Mouse (Mus musculus) kidney, postnatal 0 days (tissue): Measurements from ENCODE around the gene Gm49383. TPM values are rescaled to one million over a fixed set of nuclear protein-coding genes. Genes with fewer than 3 reads are reported as not detected.

Experiments
- ATAC-seq: fragments of 200-750 bp; cut with Nextera tagmentation; replicated peaks from 2 replicates; pipeline ENCODE4 v1.8.0; 2017; ENCODE audit warnings: low read depth, moderate number of reproducible peaks, moderate TSS enrichment, moderate library complexity; ENCODE audit not compliant: low FRiP score
- DNase-seq: peaks from one replicate; pipeline ENCODE4 v3.0.0-alpha.2; 2016; ENCODE audit warnings: low spot score
- H3K27ac ChIP-seq: fragments of 300-500 bp; sonication (generic); 2 replicates; pipeline ENCODE4 v1.5.1; 2014; ENCODE audit warnings: mild to moderate bottlenecking
- H3K27me3 ChIP-seq: fragments of 300-500 bp; sonication (generic); 2 replicates; pipeline ENCODE4 v1.6.1; 2014; ENCODE audit warnings: low read length, mixed read lengths; ENCODE audit not compliant: insufficient read depth
- H3K36me3 ChIP-seq: fragments of 300-500 bp; sonication (generic); 2 replicates; pipeline ENCODE4 v1.6.1; 2014; ENCODE audit warnings: low read length, mixed read lengths; ENCODE audit not compliant: insufficient read depth
- H3K4me1 ChIP-seq: fragments of 300-500 bp; sonication (generic); replicated peaks from 2 replicates; pipeline ENCODE4 v1.6.1; 2014; ENCODE audit warnings: antibody characterized with exemption, low read length, mixed read lengths; ENCODE audit not compliant: insufficient read depth
- H3K4me2 ChIP-seq: fragments of 300-500 bp; sonication (generic); 2 replicates; pipeline ENCODE4 v1.6.1; 2014; ENCODE audit warnings: mild to moderate bottlenecking, low read length, moderate library complexity, mixed read lengths
- H3K4me3 ChIP-seq: fragments of 300-500 bp; sonication (generic); replicated peaks from 2 replicates; pipeline ENCODE4 v1.5.1; 2014; ENCODE audit warnings: low read depth, low read length
- H3K9ac ChIP-seq: fragments of 300-500 bp; sonication (generic); 2 replicates; pipeline ENCODE4 v1.6.1; 2014; ENCODE audit warnings: low read depth, low read length
- H3K9me3 ChIP-seq: fragments of 300-500 bp; sonication (generic); replicated peaks from 2 replicates; pipeline ENCODE4 v1.6.1; 2016; ENCODE audit warnings: low read length, inconsistent platforms, mixed read lengths
- CTCF ChIP-seq: IDR thresholded peaks from 2 replicates; pipeline ENCODE4 v1.5.1; 2016; ENCODE audit warnings: antibody characterized with exemption, low read depth, mild to moderate bottlenecking, moderate library complexity
- whole genome bisulfite sequencing: fragments of 180-500 bp; shearing (Covaris S2); extraction: QIAGEN DNeasy Blood & Tissue Kit; methylation state at CpG from one replicate; pipeline ENCODE4 v1.1.7; 2014; 5-methylcytosine and 5-hydroxymethylcytosine counted together
- polyA plus RNA-seq: library from polyadenylated mRNA; unstranded; fragments of >200 nt; fragmentation: Nextera tagmentation; extraction: Ambion mirVana; gene quantifications from 2 replicates; pipeline ENCODE4 v1.2.1, GENCODE M21; 2015

The Gm49383 gene
- polyA plus RNA-seq, 1 experiment from 2014 or later = 15.2 TPM

DNA sequence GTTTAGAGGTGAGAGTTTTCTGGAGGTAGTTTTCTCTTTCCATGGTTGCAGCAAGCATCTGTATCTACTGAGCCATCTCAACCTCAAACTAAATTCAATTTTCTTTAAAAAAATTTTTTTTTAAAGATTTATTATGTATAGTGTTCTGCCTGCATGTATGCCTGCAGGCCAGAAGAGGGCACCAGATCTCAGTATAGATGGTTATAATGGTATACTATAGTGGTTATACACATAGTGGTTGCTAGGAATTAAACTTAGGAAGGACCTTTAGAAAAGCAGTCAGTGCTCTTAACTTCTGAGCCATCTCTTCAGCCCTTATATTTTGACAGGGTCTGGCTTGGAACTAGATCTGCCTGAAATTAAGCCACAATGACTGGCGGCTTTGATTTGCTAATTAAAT, 6.4 kb downstream of the Gm49383 start:
- Histone ChIP-seq H3K4me1 (peaks cover 3% of the 10 kb centered on the region; the same call in 1 of the 2 replicates), H3K27ac (no peak overlapping the region), H3K9me3 (no peaks in the 10 kb centered on the region), H3K4me3 (no peak overlapping the region), H3K4me2 (no peak overlapping the region), H3K9ac (no peak overlapping the region), H3K27me3 (no peaks in the 10 kb centered on the region), H3K36me3 (0 out of 2 replicates have a peak, but pooled peaks cover 8% of the 10 kb centered on the region)
- ATAC-seq = 0 out of 2 replicates have a peak, but pooled peaks have one; percentile 49
- WGBS = 100% methylated on average over 1 of the region's 1 CpGs
- DNase-seq = peak; percentile 46
- TF ChIP-seq CTCF = peak; percentile 66

DNA sequence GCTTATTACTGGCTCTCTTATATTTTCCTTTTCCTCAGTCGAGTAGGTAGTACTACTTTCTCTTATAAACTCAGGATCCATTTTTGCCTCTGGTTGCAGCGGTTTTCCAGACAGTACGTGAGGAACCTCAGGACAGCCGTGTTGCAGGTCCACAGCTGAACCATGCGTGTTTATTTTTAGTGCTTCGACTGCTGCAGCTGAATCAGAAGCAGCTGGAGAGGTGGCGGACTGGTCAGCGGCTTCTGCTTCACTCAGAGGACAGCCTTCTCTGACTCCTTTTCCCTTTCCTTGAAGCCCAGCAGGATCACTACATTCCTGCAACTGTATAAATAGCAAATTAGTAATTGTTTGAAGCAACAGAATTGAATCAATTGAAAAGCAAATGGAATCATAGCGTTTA, 6.8 kb downstream of the Gm49383 start:
- Histone ChIP-seq H3K9ac (no peak overlapping the region), H3K27ac (no peak overlapping the region), H3K4me2 (no peak overlapping the region), H3K27me3 (no peaks in the 10 kb centered on the region), H3K36me3 (0 out of 2 replicates have a peak, but pooled peaks cover 8% of the 10 kb centered on the region), H3K9me3 (no peaks in the 10 kb centered on the region), H3K4me1 (peaks cover 7% of the 10 kb centered on the region; the same call in 1 of the 2 replicates), H3K4me3 (no peak overlapping the region)
- DNase-seq = no peak
- WGBS = 94% methylated on average over 9 of the region's 9 CpGs
- ATAC-seq = no peak
- TF ChIP-seq CTCF = no peak

DNA sequence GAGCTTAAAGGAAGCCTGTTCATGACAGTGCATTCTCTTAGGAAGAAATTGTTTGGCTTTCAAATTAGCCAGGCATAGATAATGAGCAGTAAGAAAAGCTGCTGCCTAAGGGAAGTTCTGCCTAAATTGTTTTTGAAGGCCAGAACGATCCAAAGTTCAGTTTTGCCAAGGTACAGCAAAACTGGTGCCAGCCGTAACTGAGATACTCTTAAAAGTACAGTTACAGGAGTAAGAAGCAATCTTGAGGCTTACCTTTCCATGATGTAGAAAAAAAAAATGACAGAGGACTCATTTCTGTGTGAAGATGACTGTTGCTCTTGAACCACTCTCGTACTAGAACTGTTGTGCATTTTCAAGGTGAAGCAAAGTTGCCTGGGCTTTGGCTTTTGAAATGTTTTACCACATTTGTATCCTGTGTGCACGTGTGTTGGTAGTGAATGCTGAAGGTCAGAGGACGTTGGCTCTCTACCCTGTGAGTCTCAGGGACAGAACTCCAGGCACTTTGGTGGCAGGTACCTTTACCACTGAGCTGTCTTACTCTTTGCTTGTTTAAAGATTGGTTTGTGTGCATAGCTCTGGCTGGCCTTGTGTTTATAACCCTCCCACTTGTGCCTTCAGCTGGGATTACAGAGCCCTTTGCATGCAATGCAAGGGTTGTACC, 10.0 kb downstream of the Gm49383 start:
- Histone ChIP-seq H3K27ac (peak overlapping the region; percentile 57; the same call in 1 of the 2 replicates), H3K4me3 (no peak overlapping the region), H3K36me3 (0 out of 2 replicates have a peak, but pooled peaks cover 8% of the 10 kb centered on the region), H3K9me3 (no peaks in the 10 kb centered on the region), H3K4me1 (peaks cover 11% of the 10 kb centered on the region; the same call in 1 of the 2 replicates), H3K9ac (no peak overlapping the region), H3K4me2 (no peak overlapping the region), H3K27me3 (no peaks in the 10 kb centered on the region)
- TF ChIP-seq CTCF = no peak
- DNase-seq (no peak), ATAC-seq (no peak)
- 64% methylated on average over 5 of the region's 5 CpGs for WGBS

DNA sequence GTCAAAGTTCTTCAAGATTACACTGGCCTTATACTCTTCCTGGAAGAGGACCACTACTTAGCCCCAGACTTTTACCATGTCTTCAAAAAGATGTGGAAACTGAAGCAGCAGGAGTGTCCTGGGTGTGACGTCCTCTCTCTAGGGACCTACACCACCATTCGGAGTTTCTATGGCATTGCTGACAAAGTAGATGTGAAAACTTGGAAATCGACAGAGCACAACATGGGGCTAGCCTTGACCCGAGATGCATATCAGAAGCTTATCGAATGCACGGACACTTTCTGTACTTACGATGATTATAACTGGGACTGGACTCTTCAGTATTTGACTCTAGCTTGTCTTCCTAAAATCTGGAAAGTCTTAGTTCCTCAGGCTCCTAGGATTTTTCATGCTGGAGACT, 11.5 kb downstream of the Gm49383 start:
- no peak for TF ChIP-seq CTCF
- Histone ChIP-seq H3K4me1 (peaks cover 11% of the 10 kb centered on the region; the same call in 1 of the 2 replicates), H3K9me3 (no peaks in the 10 kb centered on the region), H3K4me3 (peak overlapping the region; percentile 96), H3K4me2 (peak overlapping the region; percentile 99), H3K9ac (peak overlapping the region; percentile 79), H3K27me3 (no peaks in the 10 kb centered on the region), H3K27ac (peak overlapping the region; percentile 90; the same call in 1 of the 2 replicates), H3K36me3 (0 out of 2 replicates have a peak, but pooled peaks cover 9% of the 10 kb centered on the region)
- DNase-seq (no peak), ATAC-seq (no peak)
- WGBS = 66% methylated on average over 7 of the region's 7 CpGs

DNA sequence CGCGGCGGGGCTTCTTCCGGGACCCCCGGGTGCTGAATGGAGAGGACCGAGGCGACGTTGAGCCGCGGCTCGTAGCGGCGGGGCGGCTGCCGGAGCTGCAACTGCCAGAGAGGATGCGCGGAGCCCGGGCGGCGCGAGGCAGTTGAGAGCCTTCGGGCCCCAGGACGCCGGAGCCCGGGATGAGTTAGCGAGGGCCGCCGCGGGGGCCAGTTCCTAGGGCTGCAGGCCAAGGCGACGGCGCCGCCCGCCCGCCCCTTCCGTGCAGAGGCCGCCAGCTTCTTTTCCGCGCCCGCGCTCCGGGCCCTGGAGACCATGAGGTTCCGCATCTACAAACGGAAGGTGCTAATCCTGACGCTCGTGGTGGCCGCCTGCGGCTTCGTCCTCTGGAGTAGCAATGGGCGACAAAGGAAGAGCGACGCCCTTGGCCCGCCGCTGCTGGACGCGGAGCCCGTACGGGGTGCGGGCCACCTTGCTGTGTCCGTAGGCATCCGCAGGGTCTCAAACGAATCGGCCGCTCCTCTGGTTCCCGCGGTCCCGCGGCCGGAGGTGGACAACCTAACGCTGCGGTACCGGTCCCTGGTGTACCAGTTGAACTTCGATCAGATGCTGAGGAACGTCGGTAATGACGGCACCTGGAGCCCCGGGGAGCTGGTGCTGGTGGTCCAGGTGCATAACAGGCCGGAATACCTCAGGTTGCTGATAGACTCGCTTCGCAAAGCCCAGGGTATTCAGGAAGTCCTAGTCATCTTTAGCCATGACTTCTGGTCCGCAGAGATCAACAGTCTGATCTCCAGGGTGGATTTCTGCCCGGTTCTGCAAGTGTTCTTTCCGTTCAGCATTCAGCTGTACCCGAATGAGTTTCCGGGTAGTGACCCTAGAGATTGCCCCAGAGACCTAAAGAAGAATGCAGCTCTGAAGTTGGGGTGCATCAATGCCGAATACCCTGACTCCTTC, 12.3 kb downstream of the Gm49383 start:
- Histone ChIP-seq H3K9me3 (no peaks in the 10 kb centered on the region), H3K4me2 (peak overlapping the region; percentile 99), H3K4me3 (peak overlapping the region; percentile 96), H3K36me3 (0 out of 2 replicates have a peak, but pooled peaks cover 4% of the 10 kb centered on the region), H3K27ac (peak overlapping the region; percentile 90), H3K9ac (peak overlapping the region; percentile 79), H3K27me3 (no peaks in the 10 kb centered on the region), H3K4me1 (peaks cover 11% of the 10 kb centered on the region; the same call in 1 of the 2 replicates)
- WGBS = 1% methylated on average over 86 of the region's 86 CpGs
- TF ChIP-seq CTCF = no peak
- ATAC-seq = peak; percentile 53
- DNase-seq = peak; percentile 54
